Comparison of ENCODE assay signal across 34 mouse cellular contexts in the genomic region with DNA sequence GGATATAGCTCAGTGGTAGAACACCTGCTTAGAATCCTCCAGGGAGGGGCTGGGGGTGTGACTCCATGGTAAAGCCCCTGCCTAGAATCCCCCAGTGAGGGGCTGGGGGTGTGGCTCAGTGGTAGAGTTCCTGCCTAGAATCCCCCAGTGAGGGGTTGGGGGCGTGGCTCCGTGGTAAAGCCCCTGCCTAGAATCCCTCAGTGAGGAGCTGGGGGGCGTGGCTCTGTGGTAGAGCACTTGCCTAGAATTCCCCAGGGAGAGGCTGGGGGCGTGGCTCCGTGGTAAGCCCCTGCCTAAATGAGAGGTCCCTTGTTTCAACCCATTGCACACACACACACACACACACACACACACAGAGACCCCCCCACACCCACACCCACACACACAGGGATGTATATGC. TPM values are rescaled to one million over a fixed set of nuclear protein-coding genes. Genes with fewer than 3 reads are reported as not detected.
"Had no signal": no experiment of that assay in that cellular context is flagged by ENCODE, and none has a peak within 500 bp of the region (broad histone marks: within the 10 kb centered on the region; RNA-seq: fewer than 3 reads in every experiment).

No protein-coding gene starts in this region.

- ATAC-seq: forebrain, embryonic 13.5 days; forebrain, embryonic 14.5 days; forebrain, embryonic 15.5 days; forebrain, embryonic 16.5 days; forebrain, postnatal 0 days had no signal

- DNase-seq: cerebellum, adult 9-11 months; cerebellum, postnatal 10 days; cerebellum, postnatal 14 days; cerebellum, postnatal 25 days; cerebellum, postnatal 36 days; embryo, embryonic 11 days; forebrain, postnatal 0 days; gastrocnemius, adult 2 months; gastrocnemius, postnatal 10 days; gastrocnemius, postnatal 14 days; gastrocnemius, postnatal 25 days; gastrocnemius, postnatal 36 days; heart, adult 11 months; heart, adult 18-20 months; heart, adult 2 months had no signal

- H3K9me3 ChIP-seq: embryonic facial prominence, embryonic 10.5 days; embryonic facial prominence, embryonic 12.5 days; embryonic facial prominence, embryonic 13.5 days; embryonic facial prominence, embryonic 15.5 days; forebrain, embryonic 12.5 days; forebrain, embryonic 13.5 days; forebrain, embryonic 15.5 days had no signal

- H3K4me1 ChIP-seq: embryonic facial prominence, embryonic 10.5 days; embryonic facial prominence, embryonic 12.5 days; embryonic facial prominence, embryonic 13.5 days; embryonic facial prominence, embryonic 15.5 days; forebrain, embryonic 10.5 days had no signal

- H3K4me3 ChIP-seq: embryonic facial prominence, embryonic 10.5 days; embryonic facial prominence, embryonic 12.5 days; embryonic facial prominence, embryonic 13.5 days; embryonic facial prominence, embryonic 15.5 days; erythroblast, embryonic 14.5 days; forebrain, embryonic 10.5 days; forebrain, embryonic 12.5 days; forebrain, embryonic 13.5 days; forebrain, embryonic 15.5 days; gastrocnemius, adult 2 months; heart, adult 2 months had no signal

- H3K27me3 ChIP-seq: embryonic facial prominence, embryonic 12.5 days; embryonic facial prominence, embryonic 13.5 days; embryonic facial prominence, embryonic 15.5 days; forebrain, embryonic 12.5 days; forebrain, embryonic 13.5 days; forebrain, embryonic 15.5 days had no signal

- H3K27ac ChIP-seq: embryonic facial prominence, embryonic 10.5 days; embryonic facial prominence, embryonic 12.5 days; embryonic facial prominence, embryonic 13.5 days; embryonic facial prominence, embryonic 15.5 days; forebrain, embryonic 10.5 days; forebrain, embryonic 12.5 days; forebrain, embryonic 13.5 days; forebrain, embryonic 15.5 days; gastrocnemius, adult 2 months; heart, adult 2 months had no signal

- H3K9ac ChIP-seq: embryonic facial prominence, embryonic 12.5 days; embryonic facial prominence, embryonic 13.5 days; embryonic facial prominence, embryonic 15.5 days; forebrain, embryonic 12.5 days; forebrain, embryonic 13.5 days; forebrain, embryonic 15.5 days; forebrain, postnatal 0 days had no signal

- H3K4me2 ChIP-seq: embryonic facial prominence, embryonic 12.5 days; embryonic facial prominence, embryonic 13.5 days; embryonic facial prominence, embryonic 15.5 days; forebrain, embryonic 12.5 days; forebrain, embryonic 13.5 days; forebrain, embryonic 15.5 days had no signal

RNA-seq across cellular contexts. Expression of gene Syna, which starts 49.7 kb away (rescaled TPM):
- total RNA-seq: common myeloid progenitor, adult 5-6 weeks; forebrain, postnatal 0 days; gastrocnemius, adult 18-20 months; gastrocnemius, adult 2 months; gastrocnemius, adult 8-10 months; gastrocnemius, postnatal 25 days; gastrocnemius, postnatal 36 days; gastrocnemius, postnatal 4 days; granulocyte monocyte progenitor cell, adult 5-6 weeks; heart, adult 18-20 months; heart, adult 2 months; heart, adult 8-10 months had no signal
- polyA plus RNA-seq: embryonic facial prominence, embryonic 10.5 days; embryonic facial prominence, embryonic 11.5 days; erythroblast, embryonic 14.5 days; forebrain, embryonic 10.5 days; forebrain, embryonic 11.5 days; heart, adult 2 months had no signal
